Mouse (Mus musculus) stomach, postnatal 0 days (tissue): ENCODE data around the gene Atp8a2.

Source experiments
- CTCF ChIP-seq: IDR thresholded peaks from 2 replicates; pipeline ENCODE4 v1.5.1; 2016; ENCODE audit warnings: antibody characterized with exemption, low read depth, mild to moderate bottlenecking, moderate library complexity
- EP300 ChIP-seq: optimal IDR thresholded peaks from 2 replicates; pipeline ENCODE3; 2016; ENCODE audit warnings: antibody characterized with exemption

DNA sequence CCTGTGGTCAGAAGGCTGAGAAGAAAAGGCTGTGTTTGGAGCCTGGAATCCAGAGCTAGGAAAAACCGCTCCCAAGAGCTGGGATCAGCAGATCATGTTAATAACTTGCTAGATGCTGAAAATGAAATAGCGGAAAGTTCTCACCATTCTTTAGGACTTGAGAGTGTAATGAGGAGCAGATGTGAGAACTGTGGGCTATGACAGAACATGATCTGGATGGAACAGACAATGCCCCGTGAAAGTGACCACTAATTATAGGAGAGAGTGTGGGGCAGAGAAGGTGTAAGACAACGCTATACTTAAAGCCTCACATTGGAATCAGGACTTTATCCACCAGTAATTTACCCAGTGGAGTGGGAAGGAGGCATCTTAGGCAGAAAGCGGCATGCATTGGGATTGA is 455.2 kb downstream of the Atp8a2 start:
- TF ChIP-seq CTCF = no peak
- no peak for TF ChIP-seq EP300
